Mouse (Mus musculus): ENCODE results near the gene Simc1. TPM values are rescaled to one million over a fixed set of nuclear protein-coding genes. Genes with fewer than 3 reads are reported as not detected.

Gene Simc1
- polyA plus RNA-seq, 1 experiment from 2014 or later, result 6.8 TPM

DNA sequence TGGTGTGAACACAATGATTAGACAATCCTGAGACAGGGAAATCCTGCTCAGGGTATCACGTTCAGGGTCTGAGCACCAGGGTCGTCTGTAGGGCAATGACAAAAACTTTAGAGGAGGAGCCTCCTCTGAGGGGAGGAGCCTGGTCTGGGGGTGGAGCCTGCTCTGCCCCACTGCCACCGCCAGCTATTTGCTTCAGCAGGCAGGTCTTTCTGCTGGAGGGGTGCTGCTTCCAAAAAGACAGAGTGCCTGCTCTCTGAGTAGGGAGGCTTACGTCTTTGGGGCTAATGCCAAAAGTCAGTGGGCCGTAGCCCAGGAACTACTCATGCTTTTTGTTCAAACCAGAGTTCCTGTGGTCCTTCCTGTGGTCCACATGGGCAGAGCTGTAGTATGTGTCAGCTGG lies 64.8 kb downstream of the Simc1 start:
- no peaks in the 10 kb centered on the region for H3K36me3 ChIP-seq (ENCODE audit: insufficient read depth, low read length)
- no peaks in the 10 kb centered on the region for H3K27me3 ChIP-seq (ENCODE audit: insufficient read depth, low read length)
- no peak overlapping the region for H3K4me2 ChIP-seq (ENCODE audit: low read length)
- H3K4me3 ChIP-seq (replicated peaks; ENCODE audit: low read depth, low read length), result no peak overlapping the region
- no peak for TF ChIP-seq CTCF (IDR thresholded peaks at IDR 0.05; ENCODE audit: low read depth)
- H3K9ac ChIP-seq (ENCODE audit: low read depth, low read length), result no peak overlapping the region
- 47% methylated on average over 5 of the region's 5 CpGs for WGBS
- DNase-seq (ENCODE audit: low spot score), result no peak
- H3K9me3 ChIP-seq (replicated peaks; ENCODE audit: low read length), result no peaks in the 10 kb centered on the region
- no peak overlapping the region for H3K27ac ChIP-seq
- peaks cover 7% of the 10 kb centered on the region; the same call in 1 of the 2 replicates for H3K4me1 ChIP-seq (replicated peaks; ENCODE audit: insufficient read depth, low read length)
- no peak for ATAC-seq (replicated peaks; ENCODE audit: low FRiP score, low read depth)

DNA sequence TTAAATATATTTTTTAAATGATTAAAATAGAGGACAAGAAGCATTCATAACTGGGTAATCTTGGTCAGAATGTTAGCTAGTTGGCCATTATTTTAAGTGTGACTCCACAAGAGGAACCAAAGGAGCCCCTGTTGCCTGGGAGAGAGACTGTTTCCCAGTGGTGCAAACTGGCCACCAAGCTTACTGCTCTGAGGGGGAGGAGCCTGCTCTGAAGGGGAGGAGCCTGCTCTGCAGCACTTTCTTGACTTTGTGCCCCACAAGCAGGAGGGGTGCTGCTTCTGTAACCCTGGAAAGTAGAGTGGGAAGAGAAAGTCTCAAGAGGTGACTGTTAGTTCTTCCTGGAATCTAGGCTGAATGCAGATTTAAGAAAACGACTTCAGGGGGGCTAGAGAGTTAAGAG lies 65.7 kb downstream of the Simc1 start:
- no peak for ATAC-seq (replicated peaks; ENCODE audit: low FRiP score, low read depth)
- no peak overlapping the region for H3K4me2 ChIP-seq (ENCODE audit: low read length)
- no peaks in the 10 kb centered on the region for H3K9me3 ChIP-seq (replicated peaks; ENCODE audit: low read length)
- no peak overlapping the region for H3K27ac ChIP-seq
- no peaks in the 10 kb centered on the region for H3K36me3 ChIP-seq (ENCODE audit: insufficient read depth, low read length)
- H3K27me3 ChIP-seq (ENCODE audit: insufficient read depth, low read length), result no peaks in the 10 kb centered on the region
- H3K4me1 ChIP-seq (replicated peaks; ENCODE audit: insufficient read depth, low read length), result peaks cover 2% of the 10 kb centered on the region; the same call in 1 of the 2 replicates
- DNase-seq (ENCODE audit: low spot score), result no peak
- H3K4me3 ChIP-seq (replicated peaks; ENCODE audit: low read depth, low read length), result no peak overlapping the region
- TF ChIP-seq CTCF (IDR thresholded peaks at IDR 0.05; ENCODE audit: low read depth), result no peak
- 55% methylated on average over 1 of the region's 1 CpGs for WGBS
- H3K9ac ChIP-seq (ENCODE audit: low read depth, low read length), result no peak overlapping the region

DNA sequence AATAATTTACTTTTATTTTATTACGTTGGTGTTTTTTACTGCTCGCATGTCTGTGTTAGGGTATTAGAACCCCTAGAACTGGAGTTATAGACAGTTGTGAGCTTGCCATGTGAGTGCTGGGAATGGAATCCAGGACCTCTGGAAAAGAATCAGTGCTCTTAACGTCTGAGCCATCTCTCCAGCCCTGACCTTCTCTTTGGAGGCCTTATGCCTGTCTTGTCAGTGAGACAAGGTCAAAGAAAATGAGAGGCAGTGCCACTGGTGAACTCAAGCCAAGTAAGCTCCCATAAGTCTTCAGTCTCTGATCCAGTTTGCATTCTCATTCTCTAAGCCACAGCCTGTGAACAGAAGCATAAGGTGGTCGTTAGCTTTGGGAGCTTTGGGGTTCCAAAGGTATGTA lies 67.2 kb downstream of the Simc1 start:
- WGBS, result 74% methylated on average over 4 of the region's 4 CpGs
- H3K27me3 ChIP-seq (ENCODE audit: insufficient read depth, low read length), result no peaks in the 10 kb centered on the region
- no peak for TF ChIP-seq CTCF (IDR thresholded peaks at IDR 0.05; ENCODE audit: low read depth)
- no peaks in the 10 kb centered on the region for H3K9me3 ChIP-seq (replicated peaks; ENCODE audit: low read length)
- ATAC-seq (replicated peaks; ENCODE audit: low FRiP score, low read depth) (no peak), DNase-seq (ENCODE audit: low spot score) (no peak)
- H3K4me2 ChIP-seq (ENCODE audit: low read length), result no peak overlapping the region
- H3K4me3 ChIP-seq (replicated peaks; ENCODE audit: low read depth, low read length), result no peak overlapping the region
- no peak overlapping the region for H3K9ac ChIP-seq (ENCODE audit: low read depth, low read length)
- no peaks in the 10 kb centered on the region for H3K36me3 ChIP-seq (ENCODE audit: insufficient read depth, low read length)
- H3K27ac ChIP-seq, result no peak overlapping the region
- peaks cover 3% of the 10 kb centered on the region; the same call in 1 of the 2 replicates for H3K4me1 ChIP-seq (replicated peaks; ENCODE audit: insufficient read depth, low read length)

GRCm38 (mm10) chr13:54571637-54572036 lies 68.1 kb downstream of the Simc1 start:
- H3K4me2 ChIP-seq (ENCODE audit: low read length), result no peak overlapping the region
- H3K9ac ChIP-seq (ENCODE audit: low read depth, low read length), result no peak overlapping the region
- no peaks in the 10 kb centered on the region for H3K9me3 ChIP-seq (replicated peaks; ENCODE audit: low read length)
- ATAC-seq (replicated peaks; ENCODE audit: low FRiP score, low read depth), result no peak
- no peaks in the 10 kb centered on the region for H3K36me3 ChIP-seq (ENCODE audit: insufficient read depth, low read length)
- H3K27me3 ChIP-seq (ENCODE audit: insufficient read depth, low read length), result no peaks in the 10 kb centered on the region
- H3K4me1 ChIP-seq (replicated peaks; ENCODE audit: insufficient read depth, low read length), result peaks cover 11% of the 10 kb centered on the region; the same call in 1 of the 2 replicates
- H3K27ac ChIP-seq, result no peak overlapping the region
- no peak overlapping the region for H3K4me3 ChIP-seq (replicated peaks; ENCODE audit: low read depth, low read length)
- no peak for TF ChIP-seq CTCF (IDR thresholded peaks at IDR 0.05; ENCODE audit: low read depth)
- no peak for DNase-seq (ENCODE audit: low spot score)
- WGBS, result 54% methylated on average over 2 of the region's 2 CpGs

- TF ChIP-seq CTCF (IDR thresholded peaks at IDR 0.05; ENCODE audit: low read depth), result no peak
- DNase-seq (ENCODE audit: low spot score) (no peak), ATAC-seq (replicated peaks; ENCODE audit: low FRiP score, low read depth) (no peak)
- H3K36me3 ChIP-seq (ENCODE audit: insufficient read depth, low read length), result 0 out of 2 replicates have a peak, but pooled peaks cover 3% of the 10 kb centered on the region
- H3K4me1 ChIP-seq (replicated peaks; ENCODE audit: insufficient read depth, low read length), result peaks cover 12% of the 10 kb centered on the region; the same call in 1 of the 2 replicates
- no peaks in the 10 kb centered on the region for H3K27me3 ChIP-seq (ENCODE audit: insufficient read depth, low read length)
- H3K9me3 ChIP-seq (replicated peaks; ENCODE audit: low read length), result no peaks in the 10 kb centered on the region
- WGBS, result 80% methylated on average over 4 of the region's 4 CpGs
- H3K9ac ChIP-seq (ENCODE audit: low read depth, low read length), result no peak overlapping the region
- H3K4me2 ChIP-seq (ENCODE audit: low read length), result no peak overlapping the region
- H3K27ac ChIP-seq, result no peak overlapping the region
- H3K4me3 ChIP-seq (replicated peaks; ENCODE audit: low read depth, low read length), result no peak overlapping the region
Measured at GRCm38 (mm10) chr13:54572621-54573020, 69.0 kb downstream of the Simc1 start.

- Histone ChIP-seq H3K9me3 (replicated peaks; ENCODE audit: low read length) (no peaks in the 10 kb centered on the region), H3K27ac (peak within 1 kb of the TSS; percentile 82), H3K27me3 (ENCODE audit: insufficient read depth, low read length) (no peaks in the 10 kb centered on the region), H3K36me3 (ENCODE audit: insufficient read depth, low read length) (peaks cover 19% of the 10 kb centered on the region; the same call in 1 of the 2 replicates), H3K4me1 (replicated peaks; ENCODE audit: insufficient read depth, low read length) (peaks cover 12% of the 10 kb centered on the region; the same call in 1 of the 2 replicates), H3K4me3 (replicated peaks; ENCODE audit: low read depth, low read length) (peak within 1 kb of the TSS; percentile 97), H3K9ac (ENCODE audit: low read depth, low read length) (peak within 1 kb of the TSS; percentile 91), H3K4me2 (ENCODE audit: low read length) (peak within 1 kb of the TSS; percentile 93)
- under 1% methylated on average over 54 of the region's 55 CpGs for WGBS
- DNase-seq (ENCODE audit: low spot score) (peak; percentile 84), ATAC-seq (replicated peaks; ENCODE audit: low FRiP score, low read depth) (peak; percentile 86)
- 0 out of 2 replicates have a peak, but pooled peaks have one; percentile 14 for TF ChIP-seq CTCF (IDR thresholded peaks at IDR 0.05; ENCODE audit: low read depth)
Measured at GRCm38 (mm10) chr13:54574854-54575481, 71.4 kb downstream of the Simc1 start, which contains the start of gene Arl10. Arl10 (plus strand) TSS chr13:54575015.

Data from kidney, postnatal 0 days (tissue).